Mouse (Mus musculus) c-Kit-negative CD71-positive TER-119-positive erythroid progenitor cells, embryonic 14.5 days (primary cell): ENCODE measurements around the gene Tekt4.

Experiments
- DNase-seq: peaks from one replicate; pipeline ENCODE4 v3.0.0-alpha.2; 2013; ENCODE audit warnings: low read depth, low spot score

Gene Tekt4

DNA sequence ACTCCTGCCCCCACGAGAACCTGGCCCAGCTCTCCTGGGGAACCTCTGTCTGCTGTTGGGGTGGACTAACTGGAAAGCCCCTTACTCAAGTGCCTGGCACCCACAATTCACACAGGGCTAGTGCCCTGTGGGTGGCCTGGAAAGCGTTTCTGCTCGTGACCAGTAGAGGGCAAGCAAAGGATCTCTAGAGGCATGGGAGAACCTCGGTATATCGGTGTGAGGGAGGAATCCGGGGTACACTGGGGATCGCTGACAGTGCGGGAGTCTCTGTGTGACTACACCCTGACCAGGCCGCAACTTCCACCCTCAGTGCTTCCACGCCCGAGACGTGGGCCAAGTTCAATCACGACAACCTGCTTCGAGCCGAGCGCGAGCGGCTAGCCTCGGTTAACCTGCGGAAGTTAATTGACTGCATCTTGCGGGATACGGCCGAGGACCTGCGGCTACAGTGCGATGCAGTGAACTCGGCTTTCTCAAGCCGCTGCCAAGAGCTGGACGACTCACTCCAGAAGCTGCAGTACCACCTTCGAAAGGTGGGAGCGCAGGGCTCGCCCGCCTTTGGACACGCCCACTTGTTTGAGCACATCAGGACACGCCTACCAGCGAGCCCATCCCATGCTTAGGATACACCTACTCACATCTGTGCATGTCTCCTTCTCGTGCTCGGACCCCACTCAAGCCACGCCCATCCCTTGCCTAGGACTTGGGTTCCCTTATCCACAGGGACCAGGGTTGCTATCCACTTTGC is 20.1 kb downstream of the Tekt4 start:
- DNase-seq, result peak; percentile 20

DNA sequence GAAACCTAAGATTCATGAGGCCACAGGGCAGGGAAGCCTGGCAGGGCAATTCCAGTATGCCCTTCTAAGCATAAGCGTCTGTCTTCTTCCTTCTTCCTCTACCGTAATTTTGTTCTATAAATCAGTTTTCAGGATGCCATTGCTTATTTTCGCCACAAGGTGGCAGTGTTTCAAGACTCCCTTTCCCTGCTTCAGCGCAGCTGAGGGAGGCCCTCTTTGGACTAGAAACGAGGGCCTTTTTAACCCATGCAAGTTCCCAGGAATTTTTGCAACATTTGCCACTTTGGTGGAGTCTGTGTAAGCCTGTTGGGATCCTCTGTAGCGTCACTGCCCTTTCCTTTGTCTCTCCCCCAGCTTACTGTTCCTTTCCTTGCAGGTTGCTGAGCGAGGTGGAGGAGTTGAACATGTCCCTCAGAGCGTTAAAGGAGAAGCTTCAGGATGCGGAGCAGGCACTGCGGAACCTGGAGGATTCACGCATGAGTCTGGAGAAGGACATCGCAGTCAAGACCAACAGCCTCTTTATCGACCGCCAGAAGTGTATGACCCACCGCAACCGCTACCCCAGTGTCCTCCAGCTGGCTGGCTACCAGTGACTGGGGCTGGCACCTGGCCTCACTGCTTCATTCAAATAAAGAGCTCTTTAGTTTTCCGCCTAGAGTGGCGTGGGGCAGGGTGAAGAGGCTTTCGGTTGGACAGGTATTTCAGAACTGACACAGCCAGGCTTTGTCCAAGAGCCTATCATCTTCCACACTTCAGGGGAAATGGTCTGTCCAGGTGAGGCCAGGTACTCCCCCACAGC is 21.7 kb downstream of the Tekt4 start:
- peak; percentile 28 for DNase-seq

GRCm38 (mm10) chr17:25480152-25480551 is 25.7 kb downstream of the Tekt4 start:
- no peak for DNase-seq

GRCm38 (mm10) chr17:25480820-25481219 is 26.4 kb downstream of the Tekt4 start:
- DNase-seq, result no peak

GRCm38 (mm10) chr17:25482092-25482491 is 27.7 kb downstream of the Tekt4 start:
- no peak for DNase-seq

DNA sequence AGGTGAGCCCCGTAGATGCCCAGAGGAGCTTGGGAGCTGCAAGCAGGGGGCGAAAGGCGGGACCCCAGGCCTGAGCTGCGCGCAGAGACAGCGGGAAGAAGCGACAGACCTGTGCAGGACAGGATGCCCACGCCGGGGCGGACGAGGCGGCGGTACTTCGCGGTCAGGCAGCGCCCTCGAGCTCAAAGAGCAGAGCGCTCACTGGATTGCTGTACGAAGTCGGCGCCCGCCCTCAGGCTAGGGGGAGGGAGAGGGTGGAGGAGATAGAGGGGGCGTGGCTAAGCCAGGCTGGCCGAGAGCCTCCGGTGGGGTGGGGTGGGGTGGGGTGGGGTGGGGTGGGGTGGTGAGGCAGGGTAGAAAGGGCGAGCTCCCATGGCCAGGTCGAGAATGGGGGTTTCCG is 42.6 kb downstream of the Tekt4 start, which contains the start of gene Sstr5:
Gene Sstr5 (minus strand): TSS at position 276 of the 400 bp plus-strand sequence.
- no peak for DNase-seq

- DNase-seq, result no peak
These were observed 48.2 kb downstream of the Tekt4 start for GRCm38 (mm10) chr17:25502599-25502998.

GRCm38 (mm10) chr17:25507799-25508198 is 53.4 kb downstream of the Tekt4 start:
- no peak for DNase-seq

GRCm38 (mm10) chr17:25508860-25509577 is 54.6 kb downstream of the Tekt4 start:
- DNase-seq, result peak; percentile 5

GRCm38 (mm10) chr17:25510074-25510830 is 55.8 kb downstream of the Tekt4 start:
- no peak for DNase-seq

DNA sequence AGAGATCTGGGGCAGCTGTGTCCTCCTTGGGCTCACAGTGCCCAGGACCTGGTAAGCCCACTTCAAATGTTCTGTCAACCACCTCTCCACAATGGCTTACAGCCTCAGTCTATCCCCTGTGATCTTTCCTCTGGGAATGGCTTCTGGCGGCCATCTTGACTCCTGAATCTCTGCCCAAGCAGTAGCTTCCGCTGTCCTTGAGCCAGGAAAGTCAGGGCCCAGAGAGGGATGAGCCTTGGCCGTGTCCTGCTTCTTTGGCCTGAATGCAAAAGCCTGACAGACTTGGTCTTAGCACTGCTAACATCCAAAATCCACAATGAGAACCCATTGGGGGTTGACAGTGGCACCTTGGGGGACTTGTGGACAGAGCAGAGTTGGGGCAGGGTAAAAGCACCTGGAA is 57.5 kb downstream of the Tekt4 start:
- no peak for DNase-seq

- DNase-seq, result peak; percentile 12
These were observed 59.6 kb downstream of the Tekt4 start for GRCm38 (mm10) chr17:25514055-25514454.

GRCm38 (mm10) chr17:25516315-25516714 is 61.9 kb downstream of the Tekt4 start:
- no peak for DNase-seq

DNA sequence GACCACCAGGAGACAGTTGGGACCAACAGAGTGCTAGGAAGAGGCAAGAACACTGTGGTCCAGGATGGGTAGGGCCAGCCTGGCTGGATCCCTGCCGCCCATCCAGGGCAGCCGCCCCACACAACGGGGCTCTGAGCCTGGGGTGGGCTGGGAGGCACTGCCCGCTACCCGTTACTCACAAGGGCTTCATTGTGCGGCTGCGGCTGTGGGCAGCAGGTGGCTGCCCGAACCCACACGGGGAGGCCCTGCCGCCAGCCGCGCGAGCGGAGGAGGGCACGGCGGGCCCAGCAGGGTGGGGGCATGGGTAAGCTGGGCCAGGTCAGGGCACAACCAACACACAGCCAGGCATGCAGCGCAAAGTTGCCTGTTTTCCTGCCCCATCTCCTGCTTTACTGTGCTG is 63.7 kb downstream of the Tekt4 start:
- DNase-seq, result no peak

DNA sequence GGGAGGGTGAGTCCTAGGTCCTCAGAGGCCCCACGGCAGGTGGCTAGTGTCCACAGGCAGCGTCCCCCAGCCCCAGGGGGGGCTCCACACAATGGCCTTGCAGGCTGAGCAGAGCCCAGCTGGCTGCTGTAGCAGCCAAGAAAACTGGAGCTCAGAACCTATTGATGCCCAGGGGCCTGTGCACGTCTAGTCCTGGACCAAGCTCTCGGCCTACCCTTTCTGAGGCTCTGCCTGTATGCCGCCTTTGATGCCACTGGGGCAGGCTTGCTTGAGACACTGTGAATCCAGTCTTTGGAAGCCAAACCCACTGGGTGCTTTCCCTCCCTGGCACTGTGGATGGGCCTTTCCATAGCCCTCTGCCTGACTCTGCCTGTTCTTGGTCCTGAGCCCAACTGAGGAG is 65.1 kb downstream of the Tekt4 start:
- no peak for DNase-seq

DNA sequence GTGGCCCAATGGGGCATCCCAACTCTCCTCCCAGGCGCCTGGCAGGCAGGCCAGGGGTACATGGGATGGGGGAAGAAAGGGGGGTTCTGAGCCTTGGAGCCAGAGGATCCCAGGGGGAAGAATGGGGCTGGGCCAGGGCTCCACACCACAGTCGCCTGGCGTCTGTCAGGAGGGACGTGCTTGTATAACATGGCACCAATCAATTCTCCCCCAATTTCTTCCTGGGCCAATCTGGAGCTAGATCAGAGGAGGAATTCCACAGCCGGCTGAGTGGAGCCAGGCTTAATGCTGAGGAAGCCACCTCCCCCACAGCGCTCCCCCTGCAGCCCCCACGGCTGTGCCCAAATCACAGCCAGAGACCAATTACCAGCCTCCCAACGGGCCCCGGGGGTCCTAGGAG is 66.1 kb downstream of the Tekt4 start:
- DNase-seq, result no peak

DNA sequence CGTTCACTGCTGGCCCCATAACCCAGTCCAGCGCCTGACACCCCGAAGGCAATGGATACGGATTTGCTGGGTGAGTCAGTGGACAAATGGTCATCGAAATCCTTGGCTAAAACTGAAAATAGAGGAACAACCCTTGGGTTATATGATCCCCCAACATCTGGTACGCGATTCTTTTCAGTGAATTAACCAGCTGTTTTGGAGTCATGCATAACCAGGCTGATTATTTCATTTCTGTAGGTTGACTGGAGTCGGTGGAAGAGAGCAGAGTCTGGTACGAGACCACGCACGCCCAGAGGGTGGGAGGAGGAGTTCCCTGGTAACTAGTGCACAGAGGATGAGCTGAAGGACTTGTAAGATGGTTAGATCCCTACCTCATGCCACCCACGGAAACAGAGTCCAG is 67.7 kb downstream of the Tekt4 start:
- no peak for DNase-seq
